Mouse (Mus musculus) olfactory bulb, adult 2 months (tissue): Measurements from ENCODE around the gene Rasgrp4.

Source experiments
- CTCF ChIP-seq: fragments of 200-500 bp; IDR thresholded peaks from 2 replicates; pipeline ENCODE4 v1.5.1; 2012; ENCODE audit warnings: low read depth, mild to moderate bottlenecking, low read length, moderate library complexity; ENCODE audit not compliant: insufficient read depth
- POLR2A ChIP-seq: fragments of 200-500 bp; IDR thresholded peaks from 2 replicates; pipeline ENCODE4 v1.6.1; 2012; ENCODE audit warnings: mild to moderate bottlenecking, low read depth, low read length, moderate library complexity; ENCODE audit not compliant: insufficient read depth

- TF ChIP-seq CTCF, result no peak
- no peak for TF ChIP-seq POLR2A
These were observed 67.9 kb downstream of the Rasgrp4 start for GRCm38 (mm10) chr7:29202577-29202976.
